Mouse (Mus musculus) hindbrain, embryonic 16.5 days (tissue): ENCODE results near the gene Mief1. TPM values are rescaled to one million over a fixed set of nuclear protein-coding genes. Genes with fewer than 3 reads are reported as not detected.

Source experiments
- ATAC-seq: fragments of 200-750 bp; cut with Nextera tagmentation; 2 replicates; pipeline ENCODE4 v1.8.0; 2017; ENCODE audit warnings: moderate TSS enrichment, moderate library complexity
- H3K27ac ChIP-seq: fragments of 300-500 bp; sonication (generic); 2 replicates; pipeline ENCODE4 v1.5.1; 2014; ENCODE audit warnings: low read depth, mild to moderate bottlenecking, control low read depth, low read length, moderate library complexity
- H3K27me3 ChIP-seq: fragments of 300-500 bp; sonication (generic); replicated peaks from 2 replicates; pipeline ENCODE4 v1.6.1; 2014; ENCODE audit warnings: low read length; ENCODE audit not compliant: control insufficient read depth, insufficient read depth
- H3K36me3 ChIP-seq: fragments of 300-500 bp; sonication (generic); 2 replicates; pipeline ENCODE4 v1.6.1; 2014; ENCODE audit warnings: mild to moderate bottlenecking, low read length, moderate library complexity, mixed read lengths; ENCODE audit not compliant: control insufficient read depth, insufficient read depth
- H3K4me1 ChIP-seq: fragments of 300-500 bp; sonication (generic); 2 replicates; pipeline ENCODE4 v1.6.1; 2014; ENCODE audit warnings: low read depth, low read length; ENCODE audit not compliant: control insufficient read depth, insufficient read depth
- H3K4me2 ChIP-seq: fragments of 300-500 bp; sonication (generic); 2 replicates; pipeline ENCODE4 v1.6.1; 2014; ENCODE audit warnings: mild to moderate bottlenecking, low read length, control low read depth, moderate library complexity
- H3K4me3 ChIP-seq: fragments of 300-500 bp; sonication (generic); 2 replicates; pipeline ENCODE4 v1.5.1; 2014; ENCODE audit warnings: mild to moderate bottlenecking, low read length, control low read depth, moderate library complexity
- H3K9ac ChIP-seq: fragments of 300-500 bp; sonication (generic); 2 replicates; pipeline ENCODE4 v1.6.1; 2014; ENCODE audit warnings: low read depth, mild to moderate bottlenecking, control low read depth, low read length, moderate library complexity
- H3K9me3 ChIP-seq: fragments of 300-500 bp; sonication (generic); 2 replicates; pipeline ENCODE4 v1.6.1; 2014; ENCODE audit warnings: mild to moderate bottlenecking, low read length, moderate library complexity; ENCODE audit not compliant: control insufficient read depth
- WGBS: fragments of 180-500 bp; shearing (Covaris S2); extraction: QIAGEN DNeasy Blood & Tissue Kit; methylation state at CpG from one replicate; pipeline ENCODE4 v1.1.7; 2014; 5-methylcytosine and 5-hydroxymethylcytosine counted together
- polyA plus RNA-seq: library from polyadenylated mRNA; unstranded; fragments of >200 nt; fragmentation: Nextera tagmentation; extraction: Ambion mirVana; gene quantifications from 2 replicates; pipeline ENCODE4 v1.2.1, GENCODE M21; 2015

Mief1 gene
- polyA plus RNA-seq, 1 experiment from 2014 or later: 29.0 TPM

DNA sequence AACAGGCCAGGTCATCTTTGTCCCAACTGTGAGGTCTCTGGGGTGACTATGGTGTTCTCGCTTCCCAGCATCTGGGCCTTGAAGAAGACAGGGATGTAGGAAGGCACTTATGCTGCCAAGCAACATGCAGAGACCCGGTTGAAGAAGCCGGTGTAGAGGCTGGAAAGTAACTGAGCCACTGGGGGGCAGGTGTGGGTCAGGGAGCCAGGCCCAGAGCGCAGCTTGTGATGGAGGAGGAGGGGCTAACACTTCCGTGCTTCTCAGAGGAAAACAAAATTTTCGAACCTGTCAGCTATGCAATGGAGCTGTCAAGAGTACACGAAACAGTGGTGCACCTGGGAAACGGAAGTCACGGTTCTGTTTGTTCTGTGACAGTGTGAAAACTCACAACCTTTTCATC is 43.3 kb downstream of the Mief1 start:
- H3K4me1 ChIP-seq: peaks cover 3% of the 10 kb centered on the region
- ATAC-seq: no peak
- H3K4me2 ChIP-seq: no peak overlapping the region
- no peaks in the 10 kb centered on the region; the same call in 1 of the 2 replicates for H3K27me3 ChIP-seq
- no peak overlapping the region for H3K9ac ChIP-seq
- no peaks in the 10 kb centered on the region for H3K9me3 ChIP-seq
- 32% methylated on average over 9 of the region's 9 CpGs for WGBS
- H3K4me3 ChIP-seq: no peak overlapping the region
- H3K36me3 ChIP-seq: no peaks in the 10 kb centered on the region
- H3K27ac ChIP-seq: no peak overlapping the region

GRCm38 (mm10) chr15:80277625-80278024 is 43.8 kb downstream of the Mief1 start:
- Histone ChIP-seq H3K4me2 (no peak overlapping the region), H3K4me3 (no peak overlapping the region), H3K9ac (no peak overlapping the region; the same call in 1 of the 2 replicates), H3K36me3 (no peaks in the 10 kb centered on the region), H3K27ac (no peak overlapping the region), H3K27me3 (no peaks in the 10 kb centered on the region; the same call in 1 of the 2 replicates), H3K9me3 (no peaks in the 10 kb centered on the region), H3K4me1 (peaks cover 3% of the 10 kb centered on the region; the same call in 1 of the 2 replicates)
- under 1% methylated on average over 6 of the region's 6 CpGs for WGBS
- ATAC-seq: no peak

DNA sequence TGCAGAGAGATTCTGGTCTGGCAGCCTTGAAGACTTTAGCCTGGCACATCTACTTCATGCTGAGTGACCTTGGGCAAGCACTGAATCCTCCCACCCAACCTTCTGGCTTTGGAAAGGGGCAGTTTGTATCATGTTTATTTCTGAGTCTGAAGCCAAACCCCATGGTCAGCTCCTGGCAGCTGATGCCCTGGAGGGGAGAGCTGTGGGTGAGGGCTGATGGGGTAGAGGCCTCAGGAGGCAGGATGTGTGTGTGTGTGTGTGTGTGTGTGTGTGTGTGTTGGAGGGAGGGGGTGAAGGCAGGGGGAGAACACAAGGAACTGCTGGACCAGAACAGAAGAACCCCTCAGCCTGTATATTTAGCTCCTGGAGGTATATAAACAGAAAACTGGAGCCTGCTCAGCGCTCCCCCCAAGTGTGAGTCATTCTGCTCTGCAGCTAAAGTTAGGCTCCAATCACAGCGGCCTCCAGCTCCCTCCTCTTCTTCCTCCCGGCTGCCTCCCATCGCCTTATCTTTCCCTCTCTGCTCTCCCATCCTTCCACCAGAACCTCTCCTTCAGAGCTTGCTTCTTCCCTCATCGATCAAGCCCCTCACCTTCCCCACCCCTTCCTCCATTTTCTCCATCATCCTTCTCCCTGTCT is 44.4 kb downstream of the Mief1 start:
- Histone ChIP-seq H3K36me3 (no peaks in the 10 kb centered on the region), H3K27ac (no peak overlapping the region), H3K4me3 (no peak overlapping the region), H3K27me3 (no peaks in the 10 kb centered on the region; the same call in none of the 2 replicates), H3K9me3 (no peaks in the 10 kb centered on the region), H3K4me1 (peaks cover 3% of the 10 kb centered on the region; the same call in 1 of the 2 replicates), H3K4me2 (no peak overlapping the region), H3K9ac (no peak overlapping the region)
- 78% methylated on average over 5 of the region's 5 CpGs for WGBS
- ATAC-seq: no peak

GRCm38 (mm10) chr15:80279053-80279452 is 45.2 kb downstream of the Mief1 start:
- no peaks in the 10 kb centered on the region; the same call in none of the 2 replicates for H3K27me3 ChIP-seq
- WGBS: 100% methylated on average over 2 of the region's 2 CpGs
- H3K9ac ChIP-seq: no peak overlapping the region
- H3K36me3 ChIP-seq: no peaks in the 10 kb centered on the region
- H3K4me1 ChIP-seq: peaks cover 3% of the 10 kb centered on the region; the same call in 1 of the 2 replicates
- H3K4me2 ChIP-seq: no peak overlapping the region
- no peaks in the 10 kb centered on the region for H3K9me3 ChIP-seq
- no peak overlapping the region for H3K27ac ChIP-seq
- no peak for ATAC-seq
- no peak overlapping the region for H3K4me3 ChIP-seq

GRCm38 (mm10) chr15:80280646-80281045 is 46.8 kb downstream of the Mief1 start:
- H3K9ac ChIP-seq: no peak overlapping the region
- WGBS: 24% methylated on average over 6 of the region's 6 CpGs
- no peak overlapping the region for H3K4me2 ChIP-seq
- H3K9me3 ChIP-seq: no peaks in the 10 kb centered on the region
- no peak overlapping the region for H3K4me3 ChIP-seq
- no peak overlapping the region for H3K27ac ChIP-seq
- no peaks in the 10 kb centered on the region for H3K36me3 ChIP-seq
- H3K27me3 ChIP-seq: peaks cover under 1% of the 10 kb centered on the region
- no peak for ATAC-seq
- peaks cover 3% of the 10 kb centered on the region; the same call in 1 of the 2 replicates for H3K4me1 ChIP-seq

DNA sequence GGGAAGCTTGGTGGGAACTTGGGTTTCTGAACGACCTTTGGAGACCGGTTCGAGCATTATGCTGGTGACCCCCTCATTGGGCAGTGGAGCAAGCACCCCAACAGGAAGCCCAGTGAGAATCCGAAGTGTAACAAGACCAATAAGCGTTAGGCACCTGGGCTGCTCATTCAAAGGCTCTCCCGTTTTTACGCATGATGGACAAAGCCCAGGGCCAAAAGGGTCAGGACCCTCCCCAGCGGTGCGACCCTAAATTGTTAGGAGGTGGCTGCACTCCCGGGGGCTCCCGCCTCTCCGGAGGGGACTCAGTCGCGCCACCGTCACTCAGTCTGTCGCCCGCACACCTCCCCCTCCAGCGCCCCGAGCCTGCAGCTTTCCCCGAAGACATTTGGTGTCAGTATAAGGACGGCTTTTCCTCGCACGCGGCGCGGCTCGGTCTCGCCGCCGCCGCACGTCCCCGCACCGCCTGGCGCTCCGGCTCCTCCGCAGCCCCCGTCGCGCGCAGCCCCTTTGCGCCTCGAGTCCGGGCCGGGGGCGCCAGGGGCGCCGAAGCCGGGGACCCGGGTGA is 53.1 kb downstream of the Mief1 start, which contains the start of gene Cacna1i:
TSS of gene Cacna1i (plus strand) at position 388 of the 565 bp plus-strand sequence.
- H3K27ac ChIP-seq: no peak within 1 kb of the TSS; the same call in 1 of the 2 replicates
- H3K36me3 ChIP-seq: no peaks in the 10 kb centered on the region
- peak within 1 kb of the TSS; percentile 87 for H3K4me2 ChIP-seq
- no peaks in the 10 kb centered on the region for H3K9me3 ChIP-seq
- H3K27me3 ChIP-seq: peaks cover 15% of the 10 kb centered on the region
- H3K4me3 ChIP-seq: peak within 1 kb of the TSS; percentile 59
- peak within 1 kb of the TSS; percentile 78 for H3K9ac ChIP-seq
- 1% methylated on average over 48 of the region's 50 CpGs for WGBS
- H3K4me1 ChIP-seq: peaks cover 8% of the 10 kb centered on the region; the same call in 1 of the 2 replicates
- ATAC-seq: peak; percentile 84

DNA sequence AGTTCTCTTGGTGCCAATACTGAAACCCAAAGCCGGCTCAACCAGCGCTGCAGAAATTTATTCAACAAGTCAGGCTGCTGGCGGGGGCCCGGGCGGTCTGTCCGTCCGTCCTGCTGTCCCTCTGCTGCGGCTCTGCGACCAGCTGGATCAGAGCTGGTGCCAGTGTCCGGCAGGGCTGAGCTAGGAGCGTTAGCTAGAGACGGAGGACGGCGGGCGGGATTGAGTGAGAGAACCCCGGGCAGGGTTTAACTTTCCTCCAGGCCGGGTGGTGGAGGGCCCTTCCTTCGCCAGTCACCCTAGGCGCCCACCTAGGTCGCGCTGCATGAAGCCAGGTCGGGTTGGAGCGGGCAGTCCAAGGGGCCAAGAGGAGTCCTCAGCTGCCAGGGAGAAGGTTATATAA is 54.2 kb downstream of the Mief1 start:
- WGBS: 2% methylated on average over 23 of the region's 23 CpGs
- Histone ChIP-seq H3K36me3 (no peaks in the 10 kb centered on the region), H3K4me1 (peaks cover 8% of the 10 kb centered on the region; the same call in 1 of the 2 replicates), H3K9me3 (no peaks in the 10 kb centered on the region), H3K27ac (no peak overlapping the region), H3K4me2 (peak overlapping the region; percentile 87), H3K4me3 (peak overlapping the region; percentile 59), H3K9ac (peak overlapping the region; percentile 78), H3K27me3 (peaks cover 15% of the 10 kb centered on the region)
- no peak for ATAC-seq

DNA sequence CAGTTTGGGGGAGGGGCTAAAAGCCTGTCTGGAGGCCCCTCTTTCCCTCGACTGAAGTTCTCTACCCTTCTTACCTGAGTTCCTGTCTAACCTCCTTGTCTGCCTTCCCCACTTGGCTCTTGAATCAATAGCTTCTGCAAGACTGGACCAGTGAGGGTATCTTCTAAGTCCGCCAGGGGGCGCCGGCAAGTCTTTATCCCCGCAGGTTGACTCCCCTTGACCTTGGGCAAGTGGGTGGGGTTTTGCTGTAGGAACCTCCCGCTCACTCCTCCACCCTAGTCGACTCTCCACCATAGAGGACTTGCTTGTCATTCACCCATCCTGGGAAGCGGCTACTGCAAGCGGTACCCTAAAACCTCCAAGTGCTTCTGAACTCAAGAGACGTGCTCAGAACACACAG is 55.6 kb downstream of the Mief1 start:
- H3K27ac ChIP-seq: no peak overlapping the region
- no peak overlapping the region for H3K4me3 ChIP-seq
- no peak overlapping the region for H3K9ac ChIP-seq
- ATAC-seq: no peak
- WGBS: 4% methylated on average over 10 of the region's 10 CpGs
- peaks cover 15% of the 10 kb centered on the region for H3K27me3 ChIP-seq
- H3K4me2 ChIP-seq: peak overlapping the region; percentile 87; the same call in 1 of the 2 replicates
- no peaks in the 10 kb centered on the region for H3K36me3 ChIP-seq
- H3K4me1 ChIP-seq: peaks cover 8% of the 10 kb centered on the region; the same call in 1 of the 2 replicates
- H3K9me3 ChIP-seq: no peaks in the 10 kb centered on the region

DNA sequence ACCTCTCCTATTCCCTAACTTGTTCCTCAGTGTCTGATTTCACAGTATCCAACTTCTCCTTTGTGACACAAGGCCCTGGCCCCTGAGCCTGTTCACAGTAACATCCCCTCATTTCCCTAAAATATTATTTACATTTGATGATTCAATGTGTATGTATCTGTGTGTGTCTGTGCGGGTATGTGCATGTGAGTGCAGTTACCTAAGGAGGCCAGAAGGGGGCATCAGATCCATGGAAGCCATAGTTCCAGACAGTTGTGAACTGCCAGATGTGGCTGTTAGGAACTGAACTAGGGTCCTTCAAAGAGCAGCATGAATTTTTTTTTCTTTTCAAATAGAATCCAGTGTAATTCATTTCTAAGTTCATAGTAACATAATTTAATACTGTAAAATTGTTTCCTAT is 63.3 kb downstream of the Mief1 start:
- 97% methylated on average over 1 of the region's 1 CpGs for WGBS
- no peak for ATAC-seq
- Histone ChIP-seq H3K4me1 (no peaks in the 10 kb centered on the region), H3K4me3 (no peak overlapping the region), H3K27me3 (no peaks in the 10 kb centered on the region; the same call in 1 of the 2 replicates), H3K4me2 (no peak overlapping the region), H3K27ac (no peak overlapping the region), H3K9ac (no peak overlapping the region), H3K9me3 (no peaks in the 10 kb centered on the region), H3K36me3 (no peaks in the 10 kb centered on the region; the same call in 1 of the 2 replicates)
